Mouse (Mus musculus) brain, embryonic 14.5 days (tissue): ENCODE data around the gene Stxbp1.

Experiments
- CTCF ChIP-seq: fragments of 200-500 bp; IDR thresholded peaks from 2 replicates; pipeline ENCODE4 v1.5.1; 2012; ENCODE audit warnings: inconsistent platforms, mild to moderate bottlenecking, moderate library complexity, borderline replicate concordance; ENCODE audit not compliant: insufficient read depth, insufficient read length; ENCODE audit errors: extremely low read depth
- POLR2A ChIP-seq: fragments of 200-500 bp; IDR thresholded peaks from 2 replicates; pipeline ENCODE4 v1.6.1; 2012; ENCODE audit warnings: mild to moderate bottlenecking, inconsistent platforms, borderline replicate concordance; ENCODE audit not compliant: poor library complexity, insufficient read depth, insufficient read length, severe bottlenecking; ENCODE audit errors: extremely low read depth

- TF ChIP-seq POLR2A (no peak), CTCF (no peak)
These were observed 35.1 kb downstream of the Stxbp1 start for GRCm38 (mm10) chr2:32811959-32812358.
